Mouse (Mus musculus): Measurements from ENCODE around the gene Wwc2. TPM values are rescaled to one million over a fixed set of nuclear protein-coding genes. Genes with fewer than 3 reads are reported as not detected.
A peak's percentile ranks its signal among the peaks of the same experiment; 100 is the strongest.

The Wwc2 gene
- 1.8 and 2.1 TPM in 2 replicates for total RNA-seq (2017)

- ATAC-seq (ENCODE audit: extremely low read depth, insufficient number of reproducible peaks, low FRiP score, poor library complexity, severe bottlenecking): peak; percentile 5; the same call in 1 of the 2 replicates
Measured at GRCm38 (mm10) chr8:47990911-47991820, at the start of gene Wwc2. TSS of gene Wwc2 (minus strand) at chr8:47990924.

GRCm38 (mm10) chr8:48038261-48038934, 47.7 kb upstream of the Wwc2 start:
- no peak for ATAC-seq (ENCODE audit: extremely low read depth, insufficient number of reproducible peaks, low FRiP score, poor library complexity, severe bottlenecking)

- ATAC-seq (ENCODE audit: extremely low read depth, insufficient number of reproducible peaks, low FRiP score, poor library complexity, severe bottlenecking): no peak
Measured at GRCm38 (mm10) chr8:48032046-48032445, 41.3 kb upstream of the Wwc2 start.

- no peak for ATAC-seq (ENCODE audit: extremely low read depth, insufficient number of reproducible peaks, low FRiP score, poor library complexity, severe bottlenecking)
Measured at GRCm38 (mm10) chr8:48030667-48031066, 39.9 kb upstream of the Wwc2 start.

GRCm38 (mm10) chr8:48026796-48027195, 36.1 kb upstream of the Wwc2 start:
- no peak for ATAC-seq (ENCODE audit: extremely low read depth, insufficient number of reproducible peaks, low FRiP score, poor library complexity, severe bottlenecking)

GRCm38 (mm10) chr8:48023206-48023605, 32.5 kb upstream of the Wwc2 start:
- ATAC-seq (ENCODE audit: extremely low read depth, insufficient number of reproducible peaks, low FRiP score, poor library complexity, severe bottlenecking): no peak

- peak; percentile 33; the same call in 1 of the 2 replicates for ATAC-seq (ENCODE audit: extremely low read depth, insufficient number of reproducible peaks, low FRiP score, poor library complexity, severe bottlenecking)
Measured at GRCm38 (mm10) chr8:48019737-48020136, 29.0 kb upstream of the Wwc2 start.

GRCm38 (mm10) chr8:48016538-48016937, 25.8 kb upstream of the Wwc2 start:
- peak; percentile 81 for ATAC-seq (ENCODE audit: extremely low read depth, insufficient number of reproducible peaks, low FRiP score, poor library complexity, severe bottlenecking)

GRCm38 (mm10) chr8:48014386-48014785, 23.7 kb upstream of the Wwc2 start:
- ATAC-seq (ENCODE audit: extremely low read depth, insufficient number of reproducible peaks, low FRiP score, poor library complexity, severe bottlenecking): no peak

GRCm38 (mm10) chr8:48013281-48013680, 22.6 kb upstream of the Wwc2 start:
- no peak for ATAC-seq (ENCODE audit: extremely low read depth, insufficient number of reproducible peaks, low FRiP score, poor library complexity, severe bottlenecking)

- no peak for ATAC-seq (ENCODE audit: extremely low read depth, insufficient number of reproducible peaks, low FRiP score, poor library complexity, severe bottlenecking)
Measured at GRCm38 (mm10) chr8:48011871-48012270, 21.1 kb upstream of the Wwc2 start.

GRCm38 (mm10) chr8:48010977-48011376, 20.3 kb upstream of the Wwc2 start:
- ATAC-seq (ENCODE audit: extremely low read depth, insufficient number of reproducible peaks, low FRiP score, poor library complexity, severe bottlenecking): no peak

GRCm38 (mm10) chr8:48009399-48009798, 18.7 kb upstream of the Wwc2 start:
- no peak for ATAC-seq (ENCODE audit: extremely low read depth, insufficient number of reproducible peaks, low FRiP score, poor library complexity, severe bottlenecking)

- ATAC-seq (ENCODE audit: extremely low read depth, insufficient number of reproducible peaks, low FRiP score, poor library complexity, severe bottlenecking): no peak
Measured at GRCm38 (mm10) chr8:48008936-48009335, 18.2 kb upstream of the Wwc2 start.

- no peak for ATAC-seq (ENCODE audit: extremely low read depth, insufficient number of reproducible peaks, low FRiP score, poor library complexity, severe bottlenecking)
Measured at GRCm38 (mm10) chr8:48006869-48007268, 16.1 kb upstream of the Wwc2 start.

GRCm38 (mm10) chr8:48002551-48002950, 11.8 kb upstream of the Wwc2 start:
- ATAC-seq (ENCODE audit: extremely low read depth, insufficient number of reproducible peaks, low FRiP score, poor library complexity, severe bottlenecking): no peak

GRCm38 (mm10) chr8:48001395-48001794, 10.7 kb upstream of the Wwc2 start:
- no peak for ATAC-seq (ENCODE audit: extremely low read depth, insufficient number of reproducible peaks, low FRiP score, poor library complexity, severe bottlenecking)

GRCm38 (mm10) chr8:47996712-47997111, 6.0 kb upstream of the Wwc2 start:
- ATAC-seq (ENCODE audit: extremely low read depth, insufficient number of reproducible peaks, low FRiP score, poor library complexity, severe bottlenecking): no peak

- ATAC-seq (ENCODE audit: extremely low read depth, insufficient number of reproducible peaks, low FRiP score, poor library complexity, severe bottlenecking): no peak
Measured at GRCm38 (mm10) chr8:47996126-47996525, 5.4 kb upstream of the Wwc2 start.

GRCm38 (mm10) chr8:47995391-47995790, 4.7 kb upstream of the Wwc2 start:
- ATAC-seq (ENCODE audit: extremely low read depth, insufficient number of reproducible peaks, low FRiP score, poor library complexity, severe bottlenecking): no peak

Data from neutrophil, adult 5-6 weeks (primary cell).